Mouse (Mus musculus): ENCODE results near the gene Dync1li2. TPM values are rescaled to one million over a fixed set of nuclear protein-coding genes. Genes with fewer than 3 reads are reported as not detected.

Gene Dync1li2
- 19.0 and 20.4 TPM in 2 replicates for polyA plus RNA-seq (2015; fragmentation: Nextera tagmentation; extraction: Ambion mirVana)

DNA sequence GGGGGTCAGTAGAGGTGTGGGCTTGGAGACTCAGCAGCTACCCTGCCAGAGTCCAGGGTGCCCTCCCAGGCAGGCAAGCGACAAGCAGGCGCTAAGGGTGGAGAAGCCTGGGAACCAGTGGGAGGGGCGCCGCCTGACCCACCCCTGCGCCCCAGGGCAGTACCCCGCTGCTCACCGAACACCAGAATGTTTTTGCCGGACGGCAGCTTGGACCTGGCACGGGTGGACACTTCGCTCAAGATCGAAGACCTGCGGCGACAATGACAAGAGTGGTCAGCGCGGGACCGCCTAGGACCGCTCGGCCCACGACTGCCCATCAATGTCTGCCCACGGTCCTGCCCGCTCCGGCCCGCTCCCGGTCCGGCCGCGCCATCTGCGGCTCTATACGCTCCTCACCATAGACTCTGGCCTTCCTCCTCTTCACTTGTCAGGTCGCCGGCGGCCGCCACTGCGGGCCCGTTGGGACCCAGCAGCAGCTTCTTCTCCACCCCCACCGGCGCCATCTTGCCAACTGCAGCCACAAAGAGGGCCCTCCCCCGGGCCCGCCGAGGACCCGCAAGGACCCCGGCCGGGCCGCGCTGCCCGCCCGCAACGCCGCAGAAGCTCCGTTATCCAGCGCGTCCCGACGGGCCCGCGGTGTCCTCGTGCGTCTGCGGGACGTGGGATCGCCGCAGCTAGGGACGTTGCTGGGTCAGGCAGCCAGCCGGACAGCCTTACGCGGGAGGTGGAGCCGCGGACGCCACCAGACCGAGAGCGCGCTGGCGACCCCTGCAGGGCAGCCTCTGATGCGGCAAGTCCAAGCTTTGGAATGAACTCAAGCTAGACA lies at the start of gene Dync1li2:
Gene Dync1li2, minus strand, starts transcription at position 749 of the 826 bp plus-strand sequence.
- H3K4me1 ChIP-seq (replicated peaks; ENCODE audit: control insufficient read depth, insufficient read depth, low read length): peaks cover 9% of the 10 kb centered on the region; the same call in 1 of the 2 replicates
- H3K36me3 ChIP-seq (ENCODE audit: control insufficient read depth, insufficient read depth): peaks cover 27% of the 10 kb centered on the region
- H3K4me3 ChIP-seq (ENCODE audit: low read depth, low read length): peak within 1 kb of the TSS; percentile 93
- H3K27ac ChIP-seq (ENCODE audit: low read depth, low read length): peak within 1 kb of the TSS; percentile 85
- H3K4me2 ChIP-seq (replicated peaks; ENCODE audit: low read depth): peak within 1 kb of the TSS; percentile 76
- peak within 1 kb of the TSS; percentile 76 for H3K9ac ChIP-seq (ENCODE audit: low read depth, low read length)
- H3K27me3 ChIP-seq (replicated peaks; ENCODE audit: control insufficient read depth, insufficient read depth, low read length): no peaks in the 10 kb centered on the region
- peak; percentile 98 for TF ChIP-seq CTCF (IDR thresholded peaks at IDR 0.05; ENCODE audit: low read depth)
- H3K9me3 ChIP-seq (ENCODE audit: control insufficient read depth): no peaks in the 10 kb centered on the region
- under 1% methylated on average over 73 of the region's 75 CpGs for WGBS
- ATAC-seq: peak; percentile 81

DNA sequence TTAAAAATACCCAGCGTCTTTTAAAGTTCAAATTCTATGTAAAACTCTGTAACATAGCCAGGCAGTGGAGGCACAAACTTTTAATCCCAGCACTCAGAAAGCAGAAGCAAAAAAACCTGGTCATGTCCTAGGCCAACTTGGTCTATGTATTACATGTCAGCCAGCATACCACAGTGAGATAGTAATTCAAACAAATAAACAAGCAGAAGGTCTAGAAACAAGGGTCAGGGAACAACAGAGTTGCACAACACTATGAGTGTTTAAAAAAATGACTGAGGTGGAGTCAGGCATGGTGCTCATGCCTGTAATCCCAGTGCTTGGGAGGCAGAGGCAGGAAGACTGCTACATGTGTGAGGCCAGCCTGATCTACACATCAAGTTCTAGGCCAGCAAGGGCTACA lies 36.2 kb upstream of the Dync1li2 start:
- Histone ChIP-seq H3K27me3 (replicated peaks; ENCODE audit: control insufficient read depth, insufficient read depth, low read length) (no peaks in the 10 kb centered on the region), H3K9me3 (ENCODE audit: control insufficient read depth) (no peaks in the 10 kb centered on the region), H3K4me3 (ENCODE audit: low read depth, low read length) (no peak overlapping the region), H3K4me1 (replicated peaks; ENCODE audit: control insufficient read depth, insufficient read depth, low read length) (no peaks in the 10 kb centered on the region), H3K4me2 (replicated peaks; ENCODE audit: low read depth) (no peak overlapping the region), H3K9ac (ENCODE audit: low read depth, low read length) (no peak overlapping the region), H3K36me3 (ENCODE audit: control insufficient read depth, insufficient read depth) (no peaks in the 10 kb centered on the region), H3K27ac (ENCODE audit: low read depth, low read length) (no peak overlapping the region)
- no peak for TF ChIP-seq CTCF (IDR thresholded peaks at IDR 0.05; ENCODE audit: low read depth)
- no peak for ATAC-seq
- 71% methylated on average over 1 of the region's 1 CpGs for whole genome bisulfite sequencing

- Histone ChIP-seq H3K36me3 (ENCODE audit: control insufficient read depth, insufficient read depth) (no peaks in the 10 kb centered on the region), H3K27me3 (replicated peaks; ENCODE audit: control insufficient read depth, insufficient read depth, low read length) (no peaks in the 10 kb centered on the region), H3K4me1 (replicated peaks; ENCODE audit: control insufficient read depth, insufficient read depth, low read length) (no peaks in the 10 kb centered on the region), H3K4me3 (ENCODE audit: low read depth, low read length) (no peak overlapping the region), H3K9me3 (ENCODE audit: control insufficient read depth) (no peaks in the 10 kb centered on the region), H3K4me2 (replicated peaks; ENCODE audit: low read depth) (no peak overlapping the region), H3K9ac (ENCODE audit: low read depth, low read length) (no peak overlapping the region), H3K27ac (ENCODE audit: low read depth, low read length) (no peak overlapping the region)
- WGBS: 40% methylated on average over 3 of the region's 3 CpGs
- no peak for TF ChIP-seq CTCF (IDR thresholded peaks at IDR 0.05; ENCODE audit: low read depth)
- no peak for ATAC-seq
Observed at GRCm38 (mm10) chr8:104472465-104472864, 29.6 kb upstream of the Dync1li2 start.

DNA sequence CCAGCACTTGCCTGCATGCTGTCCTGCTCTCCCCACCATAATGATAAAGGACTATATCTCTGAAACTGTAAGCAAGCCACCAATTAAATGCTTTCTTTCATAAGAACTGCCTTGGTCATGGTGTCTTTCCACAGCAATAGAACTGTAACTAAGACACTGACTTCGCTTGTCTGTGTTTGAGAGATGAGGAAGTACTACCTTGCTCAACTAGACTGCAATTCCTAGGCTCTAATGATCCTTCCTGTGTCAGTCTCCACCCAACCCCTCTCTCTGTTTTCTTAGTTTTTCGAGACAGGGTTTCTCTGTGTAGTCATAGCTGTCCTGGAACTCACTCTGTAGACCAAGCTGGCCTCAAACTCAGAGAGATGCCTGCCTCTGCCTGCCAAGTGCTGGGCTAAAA lies 24.6 kb upstream of the Dync1li2 start:
- H3K9ac ChIP-seq (ENCODE audit: low read depth, low read length): no peak overlapping the region
- no peaks in the 10 kb centered on the region for H3K9me3 ChIP-seq (ENCODE audit: control insufficient read depth)
- TF ChIP-seq CTCF (IDR thresholded peaks at IDR 0.05; ENCODE audit: low read depth): no peak
- no peak overlapping the region for H3K4me3 ChIP-seq (ENCODE audit: low read depth, low read length)
- no peaks in the 10 kb centered on the region for H3K4me1 ChIP-seq (replicated peaks; ENCODE audit: control insufficient read depth, insufficient read depth, low read length)
- 69% methylated on average over 2 of the region's 2 CpGs for WGBS
- no peak for ATAC-seq
- no peaks in the 10 kb centered on the region for H3K27me3 ChIP-seq (replicated peaks; ENCODE audit: control insufficient read depth, insufficient read depth, low read length)
- no peak overlapping the region for H3K4me2 ChIP-seq (replicated peaks; ENCODE audit: low read depth)
- H3K27ac ChIP-seq (ENCODE audit: low read depth, low read length): no peak overlapping the region
- no peaks in the 10 kb centered on the region for H3K36me3 ChIP-seq (ENCODE audit: control insufficient read depth, insufficient read depth)

DNA sequence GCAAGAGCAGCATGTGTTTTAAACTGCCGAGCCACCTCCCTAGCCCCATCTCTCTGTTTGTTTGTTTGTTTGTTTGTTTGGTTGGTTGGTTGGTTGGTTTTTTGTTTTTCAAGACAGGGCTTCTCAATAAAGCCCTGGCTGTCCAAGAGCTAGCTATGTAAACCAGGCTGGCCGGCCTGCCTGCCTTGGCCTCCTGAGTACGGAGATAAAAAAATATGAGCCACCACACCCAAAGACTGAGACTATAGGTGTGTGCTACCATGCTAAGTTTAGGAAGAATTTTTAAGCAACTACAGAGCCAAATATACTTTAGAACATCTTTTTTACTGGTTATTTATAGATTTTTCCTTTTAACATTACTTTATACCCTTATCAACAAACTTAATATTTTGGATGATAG lies 9.3 kb upstream of the Dync1li2 start:
- no peak for TF ChIP-seq CTCF (IDR thresholded peaks at IDR 0.05; ENCODE audit: low read depth)
- no peak overlapping the region for H3K9ac ChIP-seq (ENCODE audit: low read depth, low read length)
- ATAC-seq: no peak
- H3K4me2 ChIP-seq (replicated peaks; ENCODE audit: low read depth): no peak overlapping the region
- no peak overlapping the region for H3K4me3 ChIP-seq (ENCODE audit: low read depth, low read length)
- 66% methylated on average over 3 of the region's 3 CpGs for WGBS
- no peaks in the 10 kb centered on the region for H3K4me1 ChIP-seq (replicated peaks; ENCODE audit: control insufficient read depth, insufficient read depth, low read length)
- no peak overlapping the region for H3K27ac ChIP-seq (ENCODE audit: low read depth, low read length)
- no peaks in the 10 kb centered on the region for H3K9me3 ChIP-seq (ENCODE audit: control insufficient read depth)
- H3K36me3 ChIP-seq (ENCODE audit: control insufficient read depth, insufficient read depth): no peaks in the 10 kb centered on the region
- H3K27me3 ChIP-seq (replicated peaks; ENCODE audit: control insufficient read depth, insufficient read depth, low read length): no peaks in the 10 kb centered on the region

DNA sequence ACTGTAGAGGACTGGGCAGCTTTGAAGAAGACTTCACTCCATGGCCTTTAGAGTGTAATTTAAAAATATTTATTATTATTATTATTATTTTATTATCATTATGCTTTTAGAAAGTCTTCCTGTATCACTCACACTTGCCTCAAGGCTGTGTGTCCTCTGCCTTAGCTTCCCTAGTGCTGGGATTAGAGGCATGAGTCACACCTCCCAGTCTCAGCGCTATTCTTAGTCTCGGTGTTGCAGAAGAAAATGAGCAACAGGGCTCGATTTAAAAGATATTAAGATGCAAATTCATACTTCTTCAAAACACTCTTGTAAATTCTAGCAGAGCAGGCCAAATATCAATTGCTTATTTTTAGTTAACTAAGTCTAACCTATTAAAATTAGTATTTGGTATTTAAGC lies 5.9 kb upstream of the Dync1li2 start:
- 83% methylated on average over 3 of the region's 3 CpGs for WGBS
- Histone ChIP-seq H3K9me3 (ENCODE audit: control insufficient read depth) (no peaks in the 10 kb centered on the region), H3K4me1 (replicated peaks; ENCODE audit: control insufficient read depth, insufficient read depth, low read length) (no peaks in the 10 kb centered on the region), H3K27me3 (replicated peaks; ENCODE audit: control insufficient read depth, insufficient read depth, low read length) (no peaks in the 10 kb centered on the region), H3K9ac (ENCODE audit: low read depth, low read length) (no peak overlapping the region), H3K27ac (ENCODE audit: low read depth, low read length) (no peak overlapping the region), H3K4me3 (ENCODE audit: low read depth, low read length) (no peak overlapping the region), H3K36me3 (ENCODE audit: control insufficient read depth, insufficient read depth) (no peaks in the 10 kb centered on the region), H3K4me2 (replicated peaks; ENCODE audit: low read depth) (no peak overlapping the region)
- no peak for ATAC-seq
- TF ChIP-seq CTCF (IDR thresholded peaks at IDR 0.05; ENCODE audit: low read depth): no peak

Measured in intestine, postnatal 0 days (tissue).